Mouse (Mus musculus): ENCODE measurements around the gene Morc2a. TPM values are rescaled to one million over a fixed set of nuclear protein-coding genes. Genes with fewer than 3 reads are reported as not detected.

Gene Morc2a
- polyA plus RNA-seq, 1 experiment from 2014 or later, result 38.7 TPM

- WGBS, result 95% methylated on average over 2 of the region's 2 CpGs
- no peak overlapping the region for H3K9ac ChIP-seq
- H3K4me2 ChIP-seq, result no peak overlapping the region
- H3K36me3 ChIP-seq, result peaks cover 91% of the 10 kb centered on the region
- H3K4me3 ChIP-seq, result no peak overlapping the region
- no peaks in the 10 kb centered on the region for H3K4me1 ChIP-seq (replicated peaks)
- ATAC-seq (ENCODE audit: low FRiP score), result no peak
- H3K9me3 ChIP-seq, result no peaks in the 10 kb centered on the region
- H3K27ac ChIP-seq, result no peak overlapping the region
- no peaks in the 10 kb centered on the region for H3K27me3 ChIP-seq
Measured at GRCm38 (mm10) chr11:3686318-3686717, 37.3 kb downstream of the Morc2a start.

GRCm38 (mm10) chr11:3686885-3687284 lies 37.9 kb downstream of the Morc2a start:
- Histone ChIP-seq H3K9ac (no peak overlapping the region), H3K9me3 (no peaks in the 10 kb centered on the region), H3K4me1 (replicated peaks) (no peaks in the 10 kb centered on the region), H3K4me3 (no peak overlapping the region), H3K27ac (no peak overlapping the region), H3K4me2 (no peak overlapping the region), H3K36me3 (peaks cover 92% of the 10 kb centered on the region), H3K27me3 (no peaks in the 10 kb centered on the region)
- WGBS, result 83% methylated on average over 2 of the region's 2 CpGs
- no peak for ATAC-seq (ENCODE audit: low FRiP score)

- Histone ChIP-seq H3K9me3 (no peaks in the 10 kb centered on the region), H3K4me2 (no peak overlapping the region), H3K9ac (no peak overlapping the region), H3K27ac (no peak overlapping the region), H3K27me3 (no peaks in the 10 kb centered on the region), H3K4me3 (no peak overlapping the region), H3K4me1 (replicated peaks) (no peaks in the 10 kb centered on the region), H3K36me3 (peaks cover 73% of the 10 kb centered on the region)
- ATAC-seq (ENCODE audit: low FRiP score), result no peak
- WGBS, result 91% methylated on average over 2 of the region's 2 CpGs
Measured at GRCm38 (mm10) chr11:3691746-3692145, 42.8 kb downstream of the Morc2a start.

GRCm38 (mm10) chr11:3696086-3696616 lies 47.2 kb downstream of the Morc2a start:
- no peak for ATAC-seq (ENCODE audit: low FRiP score)
- H3K4me3 ChIP-seq, result no peak overlapping the region
- no peak overlapping the region for H3K27ac ChIP-seq
- no peak overlapping the region for H3K9ac ChIP-seq
- H3K4me2 ChIP-seq, result no peak overlapping the region
- H3K27me3 ChIP-seq, result no peaks in the 10 kb centered on the region
- WGBS, result 84% methylated on average over 5 of the region's 5 CpGs
- H3K9me3 ChIP-seq, result no peaks in the 10 kb centered on the region
- peaks cover 34% of the 10 kb centered on the region for H3K36me3 ChIP-seq
- no peaks in the 10 kb centered on the region for H3K4me1 ChIP-seq (replicated peaks)

- ATAC-seq (ENCODE audit: low FRiP score), result no peak
- H3K9ac ChIP-seq, result no peak overlapping the region
- H3K4me2 ChIP-seq, result no peak overlapping the region
- 85% methylated on average over 3 of the region's 3 CpGs for WGBS
- H3K36me3 ChIP-seq, result peaks cover 23% of the 10 kb centered on the region
- no peak overlapping the region for H3K27ac ChIP-seq
- H3K27me3 ChIP-seq, result no peaks in the 10 kb centered on the region
- no peaks in the 10 kb centered on the region for H3K4me1 ChIP-seq (replicated peaks)
- H3K9me3 ChIP-seq, result no peaks in the 10 kb centered on the region
- H3K4me3 ChIP-seq, result no peak overlapping the region
Measured at GRCm38 (mm10) chr11:3697441-3697840, 48.5 kb downstream of the Morc2a start.

- WGBS, result 80% methylated on average over 7 of the region's 7 CpGs
- Histone ChIP-seq H3K9ac (no peak overlapping the region), H3K4me3 (no peak overlapping the region), H3K9me3 (no peaks in the 10 kb centered on the region), H3K27ac (no peak overlapping the region), H3K27me3 (no peaks in the 10 kb centered on the region), H3K36me3 (peaks cover 17% of the 10 kb centered on the region), H3K4me1 (replicated peaks) (no peaks in the 10 kb centered on the region), H3K4me2 (no peak overlapping the region)
- ATAC-seq (ENCODE audit: low FRiP score), result no peak
Measured at GRCm38 (mm10) chr11:3703089-3703992, 54.4 kb downstream of the Morc2a start.

GRCm38 (mm10) chr11:3704404-3704803 lies 55.4 kb downstream of the Morc2a start:
- no peaks in the 10 kb centered on the region for H3K27me3 ChIP-seq
- H3K4me3 ChIP-seq, result no peak overlapping the region
- 78% methylated on average over 8 of the region's 8 CpGs for whole genome bisulfite sequencing

GRCm38 (mm10) chr11:3707057-3707456 lies 58.1 kb downstream of the Morc2a start:
- Histone ChIP-seq H3K9me3 (no peaks in the 10 kb centered on the region), H3K4me2 (no peak overlapping the region), H3K4me1 (replicated peaks) (no peaks in the 10 kb centered on the region), H3K27ac (no peak overlapping the region), H3K36me3 (peaks cover 25% of the 10 kb centered on the region; the same call in 1 of the 2 replicates), H3K27me3 (no peaks in the 10 kb centered on the region), H3K4me3 (no peak overlapping the region), H3K9ac (no peak overlapping the region)
- WGBS, result 91% methylated on average over 8 of the region's 8 CpGs
- no peak for ATAC-seq (ENCODE audit: low FRiP score)

More at GRCm38 (mm10) chr11:3704404-3704803, 55.4 kb downstream of the Morc2a start:
- Histone ChIP-seq H3K4me2 (no peak overlapping the region), H3K4me1 (replicated peaks) (no peaks in the 10 kb centered on the region), H3K36me3 (peaks cover 22% of the 10 kb centered on the region), H3K9ac (no peak overlapping the region), H3K9me3 (no peaks in the 10 kb centered on the region), H3K27ac (no peak overlapping the region)
- no peak for ATAC-seq (ENCODE audit: low FRiP score)

GRCm38 (mm10) chr11:3710203-3710602 lies 61.2 kb downstream of the Morc2a start:
- Histone ChIP-seq H3K4me1 (replicated peaks) (no peaks in the 10 kb centered on the region), H3K36me3 (peaks cover 13% of the 10 kb centered on the region; the same call in 1 of the 2 replicates), H3K9ac (no peak overlapping the region), H3K4me3 (no peak overlapping the region), H3K4me2 (no peak overlapping the region), H3K27ac (no peak overlapping the region), H3K27me3 (0 out of 2 replicates have a peak, but pooled peaks cover 2% of the 10 kb centered on the region), H3K9me3 (no peaks in the 10 kb centered on the region)
- ATAC-seq (ENCODE audit: low FRiP score), result no peak
- WGBS, result 76% methylated on average over 14 of the region's 14 CpGs

GRCm38 (mm10) chr11:3714486-3714885 lies 65.5 kb downstream of the Morc2a start:
- Histone ChIP-seq H3K9me3 (no peaks in the 10 kb centered on the region), H3K4me1 (replicated peaks) (0 out of 2 replicates have a peak, but pooled peaks cover 4% of the 10 kb centered on the region), H3K27me3 (0 out of 2 replicates have a peak, but pooled peaks cover 2% of the 10 kb centered on the region), H3K36me3 (peaks cover 6% of the 10 kb centered on the region; the same call in 1 of the 2 replicates), H3K4me2 (no peak overlapping the region), H3K4me3 (no peak overlapping the region), H3K27ac (no peak overlapping the region), H3K9ac (no peak overlapping the region)
- WGBS, result 42% methylated on average over 15 of the region's 15 CpGs
- no peak for ATAC-seq (ENCODE audit: low FRiP score)

GRCm38 (mm10) chr11:3716662-3717061 lies 67.7 kb downstream of the Morc2a start:
- Histone ChIP-seq H3K9ac (no peak overlapping the region), H3K36me3 (peaks cover 2% of the 10 kb centered on the region; the same call in 1 of the 2 replicates), H3K4me3 (no peak overlapping the region), H3K4me1 (replicated peaks) (0 out of 2 replicates have a peak, but pooled peaks cover 4% of the 10 kb centered on the region), H3K27ac (peak overlapping the region; percentile 30; the same call in 1 of the 2 replicates), H3K4me2 (no peak overlapping the region), H3K9me3 (no peaks in the 10 kb centered on the region), H3K27me3 (0 out of 2 replicates have a peak, but pooled peaks cover 2% of the 10 kb centered on the region)
- 90% methylated on average over 6 of the region's 6 CpGs for WGBS
- no peak for ATAC-seq (ENCODE audit: low FRiP score)

GRCm38 (mm10) chr11:3722036-3722435 lies 73.0 kb downstream of the Morc2a start:
- ATAC-seq (ENCODE audit: low FRiP score), result no peak
- peaks cover 19% of the 10 kb centered on the region for H3K4me1 ChIP-seq (replicated peaks)
- H3K4me2 ChIP-seq, result no peak overlapping the region
- no peaks in the 10 kb centered on the region for H3K9me3 ChIP-seq
- no peak overlapping the region for H3K4me3 ChIP-seq
- no peaks in the 10 kb centered on the region for H3K36me3 ChIP-seq
- H3K9ac ChIP-seq, result no peak overlapping the region
- H3K27ac ChIP-seq, result no peak overlapping the region
- no peaks in the 10 kb centered on the region for H3K27me3 ChIP-seq
- 73% methylated on average over 3 of the region's 3 CpGs for whole genome bisulfite sequencing

Data from hindbrain, embryonic 13.5 days (tissue).